Mouse (Mus musculus): Measurements from ENCODE around the gene Eda.

The Eda gene

DNA sequence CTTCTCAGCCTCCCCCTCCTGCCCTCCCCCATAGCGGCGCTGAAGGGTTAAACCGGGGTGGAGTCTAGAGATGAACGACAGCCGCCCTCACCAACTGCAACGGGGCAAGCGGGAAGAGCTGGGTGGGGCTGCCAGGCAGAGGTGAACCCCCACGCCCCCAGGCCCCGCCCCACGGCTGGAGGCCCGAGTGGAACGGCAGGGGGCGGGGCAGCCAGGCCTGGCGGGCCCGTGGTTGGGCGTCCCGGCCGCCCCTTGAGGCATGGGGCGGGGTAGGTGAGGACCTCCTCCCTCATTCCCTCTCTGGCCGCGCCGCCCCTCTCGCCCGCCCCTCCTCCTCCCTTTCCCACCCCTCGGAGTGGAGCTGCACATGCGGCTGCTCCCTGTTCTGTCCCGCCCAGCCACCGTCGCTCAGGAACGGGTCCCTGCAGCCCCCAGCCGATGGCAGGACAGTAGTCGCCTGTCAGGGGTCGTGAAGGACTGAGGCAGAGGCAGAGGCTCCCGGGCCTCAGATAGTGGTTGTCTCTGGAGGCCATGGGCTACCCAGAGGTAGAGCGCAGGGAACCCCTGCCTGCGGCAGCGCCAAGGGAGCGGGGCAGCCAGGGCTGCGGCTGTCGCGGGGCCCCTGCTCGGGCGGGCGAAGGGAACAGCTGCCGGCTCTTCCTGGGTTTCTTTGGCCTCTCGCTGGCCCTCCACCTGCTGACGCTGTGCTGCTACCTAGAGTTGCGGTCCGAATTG, at the start of gene Eda:
Gene Eda (plus strand): TSS at position 357 of the 735 bp plus-strand sequence.
- peak; percentile 95 for DNase-seq (ENCODE audit: low read depth, low spot score)

DNA sequence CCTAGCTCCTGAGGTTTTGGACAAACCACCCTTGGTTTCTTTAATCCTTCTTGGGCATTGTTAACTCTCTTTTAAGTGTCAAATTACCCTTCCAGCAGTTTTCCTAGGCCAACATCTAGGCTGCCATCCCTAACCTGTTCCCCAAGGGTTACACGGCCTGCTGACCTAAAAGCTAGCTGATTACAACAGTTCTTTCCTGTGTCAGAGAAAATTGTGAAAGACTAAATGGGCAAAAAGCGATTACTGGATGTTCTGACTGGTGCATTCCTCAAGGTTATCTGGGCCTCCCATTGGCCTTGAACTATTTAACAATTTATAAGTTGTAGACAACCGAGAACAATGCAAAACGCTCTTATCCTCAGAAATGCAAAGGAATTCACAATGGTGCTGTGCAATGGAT, 14.4 kb upstream of the Eda start:
- no peak for DNase-seq (ENCODE audit: low read depth, low spot score)

DNA sequence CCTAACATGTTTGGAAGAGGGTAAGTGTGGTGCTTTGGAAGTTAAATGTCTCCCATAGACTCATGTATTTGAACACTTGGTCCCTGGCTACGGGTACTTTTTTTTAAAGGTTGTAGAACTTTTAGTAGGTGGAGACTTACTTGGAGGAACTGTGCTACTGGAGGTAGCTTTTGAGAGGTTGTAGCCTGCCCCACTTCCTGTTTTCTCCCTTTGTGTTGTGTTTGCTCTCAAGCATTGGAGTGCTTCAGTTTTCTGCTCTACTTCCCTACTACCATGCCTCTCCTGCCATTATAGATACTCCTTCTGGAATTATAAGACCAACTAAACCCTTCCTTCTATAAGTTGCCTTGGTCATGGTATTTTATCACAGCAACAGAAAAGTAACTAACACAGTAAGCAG, 5.3 kb upstream of the Eda start:
- no peak for DNase-seq (ENCODE audit: low read depth, low spot score)

DNA sequence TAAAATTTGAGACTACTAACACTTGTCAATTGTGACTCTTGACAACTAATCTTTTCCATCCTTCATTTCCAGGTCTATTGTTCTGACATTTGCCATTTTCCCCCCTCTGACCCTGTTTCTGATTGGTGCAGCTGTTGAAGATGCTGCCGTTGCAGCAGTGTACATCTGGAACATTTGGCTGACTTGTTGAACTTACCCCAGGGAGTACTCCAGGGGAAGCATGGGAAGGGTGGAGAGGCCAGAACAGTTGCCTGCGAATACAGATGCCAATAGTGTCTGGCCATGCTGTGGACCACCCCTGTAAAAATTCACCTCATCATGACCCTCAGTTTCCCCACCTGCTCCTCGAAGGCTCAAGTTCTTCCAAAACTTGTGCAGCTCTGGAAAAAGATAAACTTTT, 1.0 kb upstream of the Eda start:
- no peak for DNase-seq (ENCODE audit: low read depth, low spot score)

- DNase-seq (ENCODE audit: low read depth, low spot score), result no peak
These were observed 603 bp upstream of the Eda start for GRCm38 (mm10) chrX:99974803-99975202.

DNA sequence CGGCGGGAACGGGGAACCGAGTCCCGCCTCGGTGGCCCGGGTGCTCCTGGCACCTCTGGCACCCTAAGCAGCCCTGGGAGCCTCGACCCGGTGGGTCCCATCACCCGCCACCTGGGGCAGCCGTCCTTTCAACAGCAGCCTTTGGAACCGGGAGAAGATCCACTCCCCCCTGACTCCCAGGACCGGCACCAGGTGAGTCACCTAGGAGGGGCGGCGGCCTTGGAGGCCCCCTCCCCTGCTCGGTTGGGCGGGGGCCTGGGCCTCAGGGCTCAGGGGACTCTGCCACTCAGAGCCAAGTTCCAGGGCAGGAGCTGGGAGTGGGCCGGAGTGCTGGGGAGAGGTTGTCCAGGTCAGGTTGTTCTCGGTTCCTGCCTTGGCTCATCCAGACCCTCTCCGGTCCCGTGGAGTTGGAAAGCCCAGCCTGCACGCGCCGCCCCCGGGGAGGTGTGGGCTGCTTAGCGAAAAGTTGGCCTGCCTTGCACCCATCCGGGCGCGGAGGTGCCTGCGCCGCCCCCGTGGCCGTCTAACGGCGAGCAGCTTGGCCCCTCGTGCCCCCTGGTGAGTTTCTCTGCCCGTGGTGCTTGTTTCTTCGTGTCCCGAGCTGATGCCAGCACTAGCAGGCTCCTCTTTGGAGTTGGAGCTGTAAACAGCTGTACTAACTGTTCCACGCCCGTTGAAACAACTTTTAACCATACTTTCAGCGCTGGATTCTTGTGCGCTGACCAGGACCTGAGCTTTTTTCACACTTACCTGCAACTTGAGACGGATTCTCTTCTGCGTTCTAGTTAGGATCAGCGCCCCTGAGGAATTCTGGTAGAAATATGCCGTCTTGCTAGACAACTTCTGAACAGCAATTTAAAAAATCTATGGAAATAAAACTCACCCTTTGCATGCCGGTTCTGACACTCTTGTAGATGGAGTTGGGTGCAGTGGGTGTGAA, 849 bp downstream of the Eda start:
- peak; percentile 53 for DNase-seq (ENCODE audit: low read depth, low spot score)

DNA sequence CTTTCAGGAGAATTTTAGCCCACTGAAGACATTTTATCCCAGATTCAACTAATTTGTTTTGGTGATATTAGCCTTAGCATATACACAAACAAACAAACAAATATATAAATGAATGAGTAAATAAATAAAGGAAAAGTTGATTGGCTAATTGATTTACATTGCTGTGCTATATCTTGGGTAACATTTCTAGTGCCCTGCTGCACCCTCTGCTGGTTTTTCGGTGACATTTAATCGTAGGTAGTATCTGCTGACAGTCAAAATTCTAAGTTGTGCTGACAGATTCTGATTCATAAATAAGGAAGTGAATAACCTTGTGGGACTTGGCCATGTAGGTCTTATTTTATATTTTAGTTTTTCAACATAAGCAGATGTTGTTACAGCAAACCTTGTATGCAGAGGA, 2.9 kb downstream of the Eda start:
- no peak for DNase-seq (ENCODE audit: low read depth, low spot score)

DNA sequence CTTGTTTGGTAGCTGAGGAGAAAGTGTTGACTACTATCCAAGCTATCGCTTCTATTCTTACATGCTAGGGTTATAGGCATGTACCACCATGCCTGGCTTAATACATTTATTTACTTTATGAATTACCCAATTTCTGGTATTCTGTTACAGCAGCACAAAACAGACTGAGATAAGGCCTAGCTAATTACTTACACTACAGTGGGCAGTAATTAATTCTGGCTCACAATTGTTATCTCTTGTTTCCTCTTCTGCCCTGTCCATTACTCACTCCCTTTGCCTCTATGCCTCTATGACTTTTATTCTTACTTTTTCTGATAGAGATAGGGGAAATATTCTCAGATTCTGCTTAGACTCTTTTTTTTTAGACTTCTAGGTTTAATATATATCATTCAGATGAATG, 18.0 kb downstream of the Eda start:
- no peak for DNase-seq (ENCODE audit: low read depth, low spot score)

DNA sequence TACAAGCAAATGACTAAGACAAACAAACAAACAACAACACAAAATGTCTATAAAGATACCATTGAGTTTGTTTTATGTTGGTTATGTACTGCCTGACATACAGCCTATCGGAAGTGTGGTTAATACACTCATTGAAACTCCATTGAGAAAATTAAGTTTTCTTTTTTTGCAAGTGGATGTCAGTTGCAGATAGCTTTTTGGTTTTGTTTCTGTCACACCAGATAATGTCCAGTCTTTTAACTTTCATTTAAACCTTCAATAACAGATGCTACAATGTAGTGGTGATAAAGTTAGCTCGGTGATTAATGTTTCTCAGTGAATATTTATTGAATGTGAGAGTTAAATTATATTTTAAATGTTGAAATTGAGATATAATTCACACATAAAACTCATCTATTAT, 23.9 kb downstream of the Eda start:
- DNase-seq (ENCODE audit: low read depth, low spot score), result no peak

DNA sequence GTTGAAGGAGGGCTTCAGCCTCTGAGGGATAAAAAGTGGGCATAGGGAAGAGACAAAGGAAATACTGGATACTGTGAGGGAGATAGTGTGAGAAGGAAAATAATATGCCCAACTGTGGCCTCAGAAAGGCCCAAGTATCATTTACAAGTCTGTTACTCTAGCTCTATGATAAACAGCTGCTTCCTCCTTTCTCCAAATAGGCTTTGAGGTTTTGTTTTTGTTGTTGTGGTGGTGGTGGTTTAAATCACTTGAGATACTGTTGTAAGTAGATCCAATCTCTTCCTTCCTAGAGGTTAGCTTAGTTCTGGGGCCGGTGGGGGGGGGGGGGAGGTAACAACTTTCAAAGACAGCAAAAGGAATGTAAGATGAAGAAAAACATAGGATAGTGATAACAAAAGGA, 143.0 kb downstream of the Eda start:
- no peak for DNase-seq (ENCODE audit: low read depth, low spot score)

GRCm38 (mm10) chrX:100195286-100195685, 219.9 kb downstream of the Eda start:
- no peak for DNase-seq (ENCODE audit: low read depth, low spot score)

DNA sequence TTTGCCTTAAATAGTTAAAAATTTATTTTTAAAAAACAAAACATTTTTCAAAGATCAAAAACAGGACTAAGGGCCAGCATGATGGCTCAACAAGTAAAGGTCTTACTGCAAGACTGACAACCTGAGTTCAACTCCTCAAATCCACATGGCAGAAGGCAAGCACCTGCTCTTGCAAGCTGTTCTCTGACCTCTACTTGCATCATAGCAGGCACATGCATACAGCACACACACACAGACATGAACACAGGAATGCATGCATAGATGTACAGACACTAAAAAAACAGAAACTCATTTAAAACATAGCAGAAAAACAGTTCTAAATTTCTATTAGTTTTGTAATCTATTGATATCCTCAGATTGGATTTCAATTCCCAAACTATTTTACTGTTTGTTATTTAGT, 338.2 kb downstream of the Eda start:
- DNase-seq (ENCODE audit: low read depth, low spot score), result no peak

- no peak for DNase-seq (ENCODE audit: low read depth, low spot score)
These were observed 338.9 kb downstream of the Eda start for GRCm38 (mm10) chrX:100314172-100314902.

- no peak for DNase-seq (ENCODE audit: low read depth, low spot score)
These were observed 365.3 kb downstream of the Eda start for GRCm38 (mm10) chrX:100340687-100341086.

DNA sequence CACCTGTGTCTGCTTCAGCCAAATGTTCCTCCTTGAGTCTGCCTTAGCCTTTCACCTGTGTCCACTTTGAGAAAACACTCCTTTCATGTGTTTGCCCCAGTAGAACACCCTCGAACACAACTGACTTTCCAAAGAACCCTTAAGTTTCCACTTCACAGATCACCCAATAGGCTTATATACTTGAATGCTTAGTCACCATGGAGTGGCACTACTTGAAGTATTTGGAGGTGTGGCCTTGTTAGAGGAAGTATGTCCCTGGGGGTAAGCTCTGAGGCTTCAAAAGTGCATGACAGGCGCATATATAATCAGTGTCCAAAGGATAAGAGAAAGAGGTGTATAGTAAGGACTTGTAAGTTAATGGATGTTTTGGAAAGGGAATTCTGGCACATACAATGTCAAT, 369.0 kb downstream of the Eda start:
- no peak for DNase-seq (ENCODE audit: low read depth, low spot score)

GRCm38 (mm10) chrX:100356974-100357373, 381.6 kb downstream of the Eda start:
- no peak for DNase-seq (ENCODE audit: low read depth, low spot score)

- no peak for DNase-seq (ENCODE audit: low read depth, low spot score)
These were observed 414.5 kb downstream of the Eda start for GRCm38 (mm10) chrX:100389887-100390286.

- peak; percentile 43 for DNase-seq (ENCODE audit: low read depth, low spot score)
These were observed 416.9 kb downstream of the Eda start for GRCm38 (mm10) chrX:100392304-100392703.

DNA sequence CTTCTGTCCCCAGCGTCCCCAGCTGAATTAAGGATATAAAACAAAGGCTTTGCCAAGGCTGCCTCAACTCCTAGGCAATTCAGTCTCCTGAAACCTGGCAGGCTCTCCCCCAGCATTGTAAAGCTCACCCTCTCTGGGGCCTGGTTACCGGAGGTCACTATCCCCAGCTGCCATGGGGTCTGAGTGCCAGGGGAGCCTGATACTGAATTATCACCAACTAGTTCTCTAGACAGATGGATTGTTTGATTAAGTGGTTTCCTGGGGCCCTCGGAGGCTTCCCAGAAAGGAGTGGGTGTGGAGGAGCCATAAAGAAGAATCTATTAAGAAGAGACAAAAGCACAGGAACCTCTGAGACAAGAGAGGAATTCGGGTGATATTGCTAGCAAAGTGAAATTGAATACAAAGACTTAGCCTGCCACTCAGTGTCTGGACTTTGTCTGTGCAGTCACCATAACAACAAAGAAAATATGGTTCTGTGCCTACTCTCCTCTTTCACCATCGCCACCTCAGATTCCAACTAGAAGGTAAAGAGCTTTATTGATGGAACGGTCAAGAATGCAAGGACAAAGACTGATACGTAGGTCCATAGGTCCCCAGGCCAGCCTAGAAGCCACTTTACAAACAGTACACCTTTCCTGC, 418.9 kb downstream of the Eda start:
- DNase-seq (ENCODE audit: low read depth, low spot score), result no peak

GRCm38 (mm10) chrX:100395026-100395425, 419.6 kb downstream of the Eda start:
- peak; percentile 56 for DNase-seq (ENCODE audit: low read depth, low spot score)

GRCm38 (mm10) chrX:100400900-100401299, 425.5 kb downstream of the Eda start:
- DNase-seq (ENCODE audit: low read depth, low spot score), result peak; percentile 26

- DNase-seq (ENCODE audit: low read depth, low spot score), result no peak
These were observed 426.3 kb downstream of the Eda start for GRCm38 (mm10) chrX:100401657-100402056.
